Mouse (Mus musculus) WW6 (cell line): ENCODE results near the gene Wrb.

ENCODE experiments used
- DNase-seq: peaks from one replicate; pipeline ENCODE4 v3.0.0-alpha.2; 2013; ENCODE audit warnings: low read depth, low spot score

Gene Wrb

GRCm38 (mm10) chr16:96158511-96159080 lies 13.4 kb downstream of the Wrb start:
- DNase-seq, result no peak

- no peak for DNase-seq
These were observed 14.0 kb downstream of the Wrb start for GRCm38 (mm10) chr16:96159091-96159731.

GRCm38 (mm10) chr16:96159794-96160346 lies 14.7 kb downstream of the Wrb start:
- DNase-seq, result no peak

GRCm38 (mm10) chr16:96160927-96161326 lies 15.7 kb downstream of the Wrb start:
- no peak for DNase-seq

GRCm38 (mm10) chr16:96161336-96161735 lies 16.1 kb downstream of the Wrb start:
- DNase-seq, result no peak

- no peak for DNase-seq
These were observed 20.6 kb downstream of the Wrb start for GRCm38 (mm10) chr16:96165723-96166264.

- no peak for DNase-seq
These were observed 23.6 kb downstream of the Wrb start for GRCm38 (mm10) chr16:96168837-96169236.

- DNase-seq, result no peak
These were observed 28.4 kb downstream of the Wrb start for GRCm38 (mm10) chr16:96173648-96174047.

- DNase-seq, result no peak
These were observed 30.2 kb downstream of the Wrb start for GRCm38 (mm10) chr16:96175399-96175798.

GRCm38 (mm10) chr16:96179156-96179555 lies 33.9 kb downstream of the Wrb start:
- DNase-seq, result no peak

GRCm38 (mm10) chr16:96187619-96188018 lies 42.4 kb downstream of the Wrb start:
- no peak for DNase-seq

- peak; percentile 94 for DNase-seq
These were observed 46.6 kb downstream of the Wrb start, which contains the start of gene Lca5l for GRCm38 (mm10) chr16:96191531-96192506. Lca5l (minus strand) TSS chr16:96192271.

- DNase-seq, result no peak
These were observed 54.9 kb downstream of the Wrb start, which contains the start of gene Sh3bgr for GRCm38 (mm10) chr16:96199913-96200701. Sh3bgr (plus strand) TSS chr16:96200450.

- DNase-seq, result no peak
These were observed 55.5 kb downstream of the Wrb start for GRCm38 (mm10) chr16:96200702-96201028.

GRCm38 (mm10) chr16:96201485-96202232 lies 56.5 kb downstream of the Wrb start:
- DNase-seq, result no peak
